Mouse (Mus musculus) lung, embryonic 15.5 days (tissue): ENCODE results near the gene Ddx54. TPM values are rescaled to one million over a fixed set of nuclear protein-coding genes. Genes with fewer than 3 reads are reported as not detected.

Experiments
- ATAC-seq: fragments of 200-750 bp; cut with Nextera tagmentation; 2 replicates; pipeline ENCODE4 v1.8.0; 2017; ENCODE audit warnings: moderate number of reproducible peaks, borderline replicate concordance; ENCODE audit not compliant: low FRiP score, low TSS enrichment; ENCODE audit errors: extremely low read depth
- H3K27ac ChIP-seq: fragments of 300-500 bp; sonication (generic); 2 replicates; pipeline ENCODE4 v1.5.1; 2015; ENCODE audit warnings: moderate library complexity, mild to moderate bottlenecking, inconsistent platforms
- H3K27me3 ChIP-seq: fragments of 300-500 bp; sonication (generic); 2 replicates; pipeline ENCODE4 v1.6.1; 2015; ENCODE audit warnings: inconsistent platforms
- H3K36me3 ChIP-seq: fragments of 300-500 bp; sonication (generic); 2 replicates; pipeline ENCODE4 v1.6.1; 2015; ENCODE audit warnings: inconsistent platforms
- H3K4me1 ChIP-seq: fragments of 300-500 bp; sonication (generic); 2 replicates; pipeline ENCODE4 v1.6.1; 2015; ENCODE audit warnings: inconsistent platforms
- H3K4me2 ChIP-seq: fragments of 300-500 bp; sonication (generic); 2 replicates; pipeline ENCODE4 v1.6.1; 2015; ENCODE audit warnings: inconsistent platforms, mild to moderate bottlenecking, moderate library complexity
- H3K4me3 ChIP-seq: fragments of 300-500 bp; sonication (generic); 2 replicates; pipeline ENCODE4 v1.5.1; 2015; ENCODE audit warnings: mild to moderate bottlenecking, inconsistent platforms
- H3K9ac ChIP-seq: fragments of 300-500 bp; sonication (generic); 2 replicates; pipeline ENCODE4 v1.6.1; 2015; ENCODE audit warnings: inconsistent platforms
- H3K9me3 ChIP-seq: fragments of 300-500 bp; sonication (generic); 2 replicates; pipeline ENCODE4 v1.6.1; 2016; ENCODE audit warnings: inconsistent platforms
- WGBS: fragments of 180-500 bp; shearing (Covaris S2); methylation state at CpG from one replicate; pipeline ENCODE4 v1.1.7; 2015; 5-methylcytosine and 5-hydroxymethylcytosine counted together
- polyA plus RNA-seq: library from polyadenylated mRNA; unstranded; fragments of >200 nt; fragmentation: Nextera tagmentation; extraction: Ambion mirVana; gene quantifications from 2 replicates; pipeline ENCODE4 v1.2.1, GENCODE M21; 2015

The Ddx54 gene
- polyA plus RNA-seq, 1 experiment from 2014 or later = 41.1 TPM

GRCm38 (mm10) chr5:120677516-120677915 is 65.0 kb downstream of the Ddx54 start:
- ATAC-seq = no peak
- peaks cover 13% of the 10 kb centered on the region for H3K27me3 ChIP-seq
- H3K27ac ChIP-seq = no peak overlapping the region
- WGBS = 29% methylated on average over 2 of the region's 2 CpGs
- H3K9ac ChIP-seq = no peak overlapping the region
- H3K4me2 ChIP-seq = no peak overlapping the region
- no peaks in the 10 kb centered on the region for H3K36me3 ChIP-seq
- H3K9me3 ChIP-seq = no peaks in the 10 kb centered on the region
- peaks cover 15% of the 10 kb centered on the region for H3K4me1 ChIP-seq
- no peak overlapping the region for H3K4me3 ChIP-seq

Other genes with a start within 250 kb of the Ddx54 start
- gene Lhx5, start 181.0 kb upstream of the Ddx54 start, polyA plus RNA-seq = 0.05 TPM in 1 of 2 replicates, not detected in the other
- 7.3 and 7.6 TPM in 2 replicates for gene Sdsl, start 139.9 kb upstream of the Ddx54 start, polyA plus RNA-seq
- gene Sds, start 136.2 kb upstream of the Ddx54 start, polyA plus RNA-seq = not detected in 2 replicates
- gene Plbd2, start 109.1 kb upstream of the Ddx54 start, polyA plus RNA-seq = 52.6 and 56.1 TPM in 2 replicates
- gene Slc8b1, start 101.6 kb upstream of the Ddx54 start, polyA plus RNA-seq = 6.6 and 6.7 TPM in 2 replicates
- gene Tpcn1, start 24.1 kb upstream of the Ddx54 start, polyA plus RNA-seq = 18.6 and 20.3 TPM in 2 replicates
- 0.34 and 0.64 TPM in 2 replicates for gene Iqcd, start 23.7 kb upstream of the Ddx54 start, polyA plus RNA-seq
- gene Rita1, start 150 bp upstream of the Ddx54 start, polyA plus RNA-seq = 11.1 and 11.6 TPM in 2 replicates
- 0.44 and 0.59 TPM in 2 replicates for gene Cfap73, start 21.5 kb downstream of the Ddx54 start, polyA plus RNA-seq
- gene Rasal1, start 36.1 kb downstream of the Ddx54 start, polyA plus RNA-seq = 0.05 and 0.27 TPM in 2 replicates
- gene Dtx1, start 99.2 kb downstream of the Ddx54 start, polyA plus RNA-seq = 2.5 and 3.8 TPM in 2 replicates
- 0.30 and 0.34 TPM in 2 replicates for gene Oas2, start 137.1 kb downstream of the Ddx54 start, polyA plus RNA-seq
- 0.09 and 0.12 TPM in 2 replicates for gene Oas3, start 164.9 kb downstream of the Ddx54 start, polyA plus RNA-seq
- not detected in 2 replicates for gene Oas1e, start 182.8 kb downstream of the Ddx54 start, polyA plus RNA-seq
- 0.33 and 0.49 TPM in 2 replicates for gene Oas1c, start 199.8 kb downstream of the Ddx54 start, polyA plus RNA-seq
- gene Oas1f, start 234.6 kb downstream of the Ddx54 start, polyA plus RNA-seq = not detected in 2 replicates
- not detected in 2 replicates for gene Oas1h, start 248.7 kb downstream of the Ddx54 start, polyA plus RNA-seq